Mouse (Mus musculus): ENCODE measurements around the gene Thnsl1.

DNA sequence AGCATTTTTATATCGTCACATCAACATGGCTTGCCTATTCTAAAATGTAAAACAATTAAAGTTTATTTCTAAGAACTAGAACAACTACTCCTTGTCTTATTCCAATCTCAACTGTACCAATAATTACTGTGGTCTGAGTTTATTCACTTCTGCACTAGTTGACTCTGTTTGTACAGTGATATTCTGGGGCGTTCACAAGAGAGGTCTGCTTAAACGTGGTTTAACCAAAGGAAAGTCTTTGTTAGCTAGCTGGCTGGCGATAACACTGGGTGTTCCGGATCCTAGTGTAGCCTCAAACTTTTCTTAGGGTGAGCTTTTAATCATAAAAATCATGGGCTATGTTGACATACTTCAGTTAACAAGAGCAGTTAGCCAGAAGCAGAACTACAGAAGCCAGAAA lies 10.3 kb upstream of the Thnsl1 start:
- TF ChIP-seq ZC3H11A (IDR thresholded peaks at IDR 0.05; ENCODE audit: borderline replicate concordance, low read depth, low read length) (no peak), HCFC1 (IDR thresholded peaks at IDR 0.05; ENCODE audit: borderline replicate concordance, insufficient read depth, low read length) (no peak), CHD2 (IDR thresholded peaks at IDR 0.05; ENCODE audit: low read depth, low read length) (no peak), ZNF384 (IDR thresholded peaks at IDR 0.05; ENCODE audit: low read depth, low read length) (no peak)

All from ES-E14 (cell line).